Mouse (Mus musculus): ENCODE results near the gene Slc12a4. TPM values are rescaled to one million over a fixed set of nuclear protein-coding genes. Genes with fewer than 3 reads are reported as not detected.

The Slc12a4 gene
- total RNA-seq, 2 experiments from 2014 or later, result 45.4 to 56.9 TPM

GRCm38 (mm10) chr8:105935105-105935504 is 30.8 kb downstream of the Slc12a4 start:
- no peak for DNase-seq (ENCODE audit: low spot score in 2 of 2)

GRCm38 (mm10) chr8:105933762-105934161 is 32.1 kb downstream of the Slc12a4 start, which contains the start of gene Ctrl:
Ctrl (minus strand) TSS chr8:105933862.
- DNase-seq (ENCODE audit: low spot score in 2 of 2), result no peak

GRCm38 (mm10) chr8:105932525-105932924 is 33.4 kb downstream of the Slc12a4 start:
- DNase-seq (ENCODE audit: low spot score in 2 of 2), result no peak

GRCm38 (mm10) chr8:105931271-105931670 is 34.6 kb downstream of the Slc12a4 start:
- DNase-seq (ENCODE audit: low spot score in 2 of 2), result no peak

- DNase-seq (ENCODE audit: low spot score in 2 of 2), result peak; percentile 91 to 93
These were observed 35.3 kb downstream of the Slc12a4 start for GRCm38 (mm10) chr8:105930602-105931001.

GRCm38 (mm10) chr8:105925123-105925522 is 40.8 kb downstream of the Slc12a4 start:
- no peak for DNase-seq (ENCODE audit: low spot score in 2 of 2)

- no peak for DNase-seq (ENCODE audit: low spot score in 2 of 2)
These were observed 46.5 kb downstream of the Slc12a4 start for GRCm38 (mm10) chr8:105919390-105919789.

GRCm38 (mm10) chr8:105900941-105901616 is 64.8 kb downstream of the Slc12a4 start:
- no peak for DNase-seq (ENCODE audit: low spot score in 2 of 2)

GRCm38 (mm10) chr8:105900180-105900940 is 65.5 kb downstream of the Slc12a4 start, which contains the start of gene Pskh1:
Pskh1 (plus strand) TSS chr8:105900441.
- DNase-seq (ENCODE audit: low spot score in 2 of 2), result peak; percentile 93 to 94

GRCm38 (mm10) chr8:105897801-105898480 is 68.0 kb downstream of the Slc12a4 start:
- DNase-seq (ENCODE audit: low spot score in 2 of 2), result no peak

Small RNA genes lying within 50 kb of the gene (microRNA-seq; reads per million reads assigned to microRNA genes)
- 0 to 1.8 reads per million in 2 experiments for gene Mir7074 (ENCODE audit: borderline number of aligned reads in 2 of 2)

Other genes starting within 250 kb of the Slc12a4 start
- 10 to 100 TPM in 1 of 2 experiments, 1 to 10 TPM in 1; 7.4 to 10.1 TPM for gene Gfod2, start 207.4 kb downstream of the Slc12a4 start, total RNA-seq (2021)
- gene Ranbp10, start 138.7 kb downstream of the Slc12a4 start, total RNA-seq (2021), result 10 to 100 TPM; 20.1 to 24.7 TPM
- not detected for gene Tsnaxip1, start 138.4 kb downstream of the Slc12a4 start, total RNA-seq (2021)
- gene Cenpt, start 112.8 kb downstream of the Slc12a4 start, total RNA-seq (2021), result 1 to 10 TPM; 5.9 to 6.5 TPM
- gene Thap11, start 111.0 kb downstream of the Slc12a4 start, total RNA-seq (2021), result 10 to 100 TPM; 35.7 to 38.6 TPM
- 10 to 100 TPM; 43.9 to 46.2 TPM for gene Nutf2, start 105.5 kb downstream of the Slc12a4 start, total RNA-seq (2021)
- 10 to 100 TPM; 35.0 to 36.7 TPM for gene Edc4, start 85.2 kb downstream of the Slc12a4 start, total RNA-seq (2021)
- gene Nrn1l, start 72.5 kb downstream of the Slc12a4 start, total RNA-seq (2021), result 1 to 10 TPM; 1.3 to 1.6 TPM
- 10 to 100 TPM; 25.8 to 30.0 TPM for gene Pskh1, start 65.7 kb downstream of the Slc12a4 start, total RNA-seq (2021)
- under 1 TPM in 1 of 2 experiments, not detected in 1; 0.93 TPM for gene Ctrl, start 32.2 kb downstream of the Slc12a4 start, total RNA-seq (2021)
- gene Psmb10, start 27.7 kb downstream of the Slc12a4 start, total RNA-seq (2021), result 10 to 100 TPM; 78.7 to 84.1 TPM
- 1 to 10 TPM in 1 of 2 experiments, under 1 TPM in 1; 0.51 to 1.8 TPM for gene Lcat, start 22.7 kb downstream of the Slc12a4 start, total RNA-seq (2021)
- not detected for gene Dpep3, start 13.3 kb upstream of the Slc12a4 start, total RNA-seq (2021)
- 10 to 100 TPM; 14.2 to 21.2 TPM for gene Dus2, start 25.2 kb upstream of the Slc12a4 start, total RNA-seq (2021)
- gene Dpep2nb, start 39.9 kb upstream of the Slc12a4 start, total RNA-seq (2021), result not detected
- 10 to 100 TPM; 16.4 to 16.9 TPM for gene Ddx28, start 45.8 kb upstream of the Slc12a4 start, total RNA-seq (2021)
- 10 to 100 TPM; 34.5 to 50.9 TPM for gene Nfatc3, start 92.7 kb upstream of the Slc12a4 start, total RNA-seq (2021)
- 1 to 10 TPM in 1 of 2 experiments, under 1 TPM in 1; 0.61 to 1.5 TPM for gene Esrp2, start 170.9 kb upstream of the Slc12a4 start, total RNA-seq (2021)
- 10 to 100 TPM; 19.8 to 28.8 TPM for gene Pla2g15, start 184.3 kb upstream of the Slc12a4 start, total RNA-seq (2021)
- 10 to 100 TPM; 21.5 to 28.0 TPM for gene Slc7a6, start 202.8 kb upstream of the Slc12a4 start, total RNA-seq (2021)
- 10 to 100 TPM; 24.1 to 25.4 TPM for gene Slc7a6os, start 244.8 kb upstream of the Slc12a4 start, total RNA-seq (2021)
- gene Prmt7, start 244.8 kb upstream of the Slc12a4 start, total RNA-seq (2021), result 10 to 100 TPM; 22.9 to 26.6 TPM